Mouse (Mus musculus) forebrain, postnatal 0 days (tissue): ENCODE data around the gene Soga1. TPM values are rescaled to one million over a fixed set of nuclear protein-coding genes. Genes with fewer than 3 reads are reported as not detected.

Experiments used
- ATAC-seq: fragments of 200-750 bp; cut with Nextera tagmentation; 2 replicates; pipeline ENCODE4 v1.8.0; 2017; ENCODE audit warnings: mild to moderate bottlenecking, moderate library complexity
- DNase-seq: peaks from one replicate; pipeline ENCODE4 v3.0.0-alpha.2; 2015
- H3K27ac ChIP-seq: fragments of 300-500 bp; sonication (generic); 2 replicates; pipeline ENCODE4 v1.5.1; 2014; ENCODE audit warnings: low read depth, mild to moderate bottlenecking, antibody characterized with exemption, low read length, moderate library complexity, mixed read lengths
- H3K27me3 ChIP-seq: fragments of 300-500 bp; sonication (generic); 2 replicates; pipeline ENCODE4 v1.6.1; 2014; ENCODE audit warnings: mild to moderate bottlenecking, low read length, mixed read lengths; ENCODE audit not compliant: insufficient read depth
- H3K36me3 ChIP-seq: fragments of 300-500 bp; sonication (generic); 2 replicates; pipeline ENCODE4 v1.6.1; 2014; ENCODE audit warnings: mild to moderate bottlenecking, moderate library complexity; ENCODE audit not compliant: insufficient read depth
- H3K4me1 ChIP-seq: fragments of 300-500 bp; sonication (generic); 2 replicates; pipeline ENCODE4 v1.6.1; 2014; ENCODE audit warnings: antibody characterized with exemption; ENCODE audit not compliant: insufficient read depth
- H3K4me2 ChIP-seq: fragments of 300-500 bp; sonication (generic); 2 replicates; pipeline ENCODE4 v1.6.1; 2014; ENCODE audit warnings: low read depth, mild to moderate bottlenecking, moderate library complexity
- H3K4me3 ChIP-seq: fragments of 300-500 bp; sonication (generic); 2 replicates; pipeline ENCODE4 v1.5.1; 2014; ENCODE audit warnings: low read depth, low read length, mixed read lengths
- H3K9ac ChIP-seq: fragments of 300-500 bp; sonication (generic); 2 replicates; pipeline ENCODE4 v1.6.1; 2014; ENCODE audit warnings: mild to moderate bottlenecking
- H3K9me3 ChIP-seq: fragments of 300-500 bp; sonication (generic); 2 replicates; pipeline ENCODE4 v1.6.1; 2016; ENCODE audit warnings: low read length
- CTCF ChIP-seq: sonication (generic); IDR thresholded peaks from 2 replicates; pipeline ENCODE4 v1.5.1; 2016; ENCODE audit warnings: antibody characterized with exemption, control low read depth, low read depth
- WGBS: fragments of 180-500 bp; shearing (Covaris S2); extraction: QIAGEN DNeasy Blood & Tissue Kit; methylation state at CpG from one replicate; pipeline ENCODE4 v1.1.7; 2014; 5-methylcytosine and 5-hydroxymethylcytosine counted together
- polyA plus RNA-seq: library from polyadenylated mRNA; unstranded; fragments of >200 nt; fragmentation: Nextera tagmentation; extraction: Ambion mirVana; gene quantifications from 2 replicates; pipeline ENCODE4 v1.2.1, GENCODE M21; 2015
- total RNA-seq: library from RNA; depleted of rRNA; stranded (reverse); fragments of >200 nt; gene quantifications from 2 replicates; pipeline ENCODE4 v1.2.3, GENCODE M21; 2014

Gene Soga1
- total and polyA plus RNA-seq, 2 experiments from 2014 or later: 3.9 to 93.7 TPM

DNA sequence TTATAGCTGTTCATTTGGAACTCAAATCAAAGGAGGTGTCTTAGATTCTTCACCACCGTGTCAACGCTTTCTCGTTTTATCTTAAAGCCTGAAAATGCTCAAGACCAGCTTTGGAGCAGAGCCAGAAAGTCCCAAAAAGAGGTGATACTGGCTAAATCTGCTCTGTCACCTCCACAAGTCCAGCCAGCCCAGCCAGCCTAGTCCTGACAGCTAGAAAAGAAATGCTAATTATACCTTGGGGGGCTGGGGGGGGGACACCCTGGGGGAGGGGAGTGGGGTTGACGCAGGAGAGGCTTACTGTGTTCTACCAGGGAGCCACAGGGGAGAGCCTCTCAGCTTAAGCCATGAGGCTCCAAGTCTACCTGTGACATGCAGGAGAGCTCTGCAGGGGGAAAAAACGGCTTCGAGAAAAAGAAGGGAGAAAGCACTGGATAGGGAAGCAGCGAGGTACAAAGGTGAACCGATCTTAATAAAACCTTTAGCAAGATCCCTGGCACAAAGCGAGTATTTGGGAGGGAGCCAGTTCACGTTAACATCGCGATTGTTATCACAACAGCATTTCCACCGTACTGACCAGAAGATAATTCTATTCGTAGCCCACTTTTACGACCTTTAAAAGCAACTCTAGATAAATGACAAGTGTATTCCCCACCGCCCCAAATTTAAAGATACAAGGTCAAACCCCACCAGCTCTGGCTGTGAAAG lies 88.2 kb downstream of the Soga1 start:
- peak overlapping the region; percentile 60; the same call in 1 of the 2 replicates for H3K27ac ChIP-seq

DNA sequence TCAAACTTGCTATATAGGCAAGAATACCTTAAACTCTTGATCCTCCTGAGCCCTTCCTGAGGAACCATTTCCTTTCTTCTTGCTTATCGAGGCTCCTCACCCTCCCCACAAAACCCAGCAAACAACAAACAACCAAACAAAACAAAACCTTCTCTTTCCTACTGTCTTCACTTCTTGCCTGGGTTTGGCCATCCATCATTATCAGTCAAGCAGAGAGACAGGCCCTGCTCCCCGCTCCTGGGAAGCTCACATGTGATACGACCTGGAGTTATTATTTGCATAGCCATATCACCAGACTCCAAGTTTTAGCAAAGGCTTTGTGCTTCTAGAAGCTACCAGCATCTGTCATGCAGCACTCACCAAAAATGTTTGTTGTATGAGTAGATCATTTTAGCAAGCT lies 91.7 kb downstream of the Soga1 start:
- no peaks in the 10 kb centered on the region for H3K36me3 ChIP-seq
- WGBS: 83% methylated on average over 3 of the region's 3 CpGs
- H3K27ac ChIP-seq: no peak overlapping the region
- ATAC-seq: no peak
- no peaks in the 10 kb centered on the region for H3K9me3 ChIP-seq
- no peak for DNase-seq
- TF ChIP-seq CTCF: no peak
- no peak overlapping the region for H3K4me3 ChIP-seq
- peaks cover 11% of the 10 kb centered on the region for H3K4me1 ChIP-seq
- no peak overlapping the region for H3K4me2 ChIP-seq
- H3K9ac ChIP-seq: no peak overlapping the region
- H3K27me3 ChIP-seq: no peaks in the 10 kb centered on the region

More for the DNA sequence above, 88.2 kb downstream of the Soga1 start:
- Histone ChIP-seq H3K36me3 (no peaks in the 10 kb centered on the region), H3K9me3 (no peaks in the 10 kb centered on the region), H3K4me3 (peak overlapping the region; percentile 83), H3K4me2 (peak overlapping the region; percentile 71), H3K27me3 (no peaks in the 10 kb centered on the region), H3K4me1 (peaks cover 11% of the 10 kb centered on the region), H3K9ac (peak overlapping the region; percentile 84)
- peak; percentile 44 for DNase-seq
- no peak for ATAC-seq
- WGBS: 3% methylated on average over 16 of the region's 16 CpGs
- TF ChIP-seq CTCF: no peak

DNA sequence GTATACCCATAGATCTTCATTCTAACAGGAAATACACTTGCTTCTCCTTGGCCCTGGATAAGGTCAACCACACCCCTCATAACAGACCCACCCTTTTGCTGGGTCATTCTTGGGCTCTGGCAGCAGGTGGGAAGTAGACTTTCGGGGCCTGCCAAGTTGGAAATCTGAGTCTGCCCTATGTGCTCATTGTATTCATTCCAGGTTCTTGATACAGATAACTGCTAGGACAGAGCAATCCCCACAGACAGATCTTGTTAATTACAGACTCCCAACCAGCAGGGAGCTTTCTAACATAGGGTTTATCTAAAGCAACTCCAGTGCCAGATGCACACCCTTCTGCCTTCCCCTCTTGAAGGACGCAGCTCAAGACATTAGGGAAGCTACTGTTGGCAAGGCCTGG lies 96.2 kb downstream of the Soga1 start:
- Histone ChIP-seq H3K36me3 (no peaks in the 10 kb centered on the region), H3K4me1 (no peaks in the 10 kb centered on the region), H3K9ac (no peak overlapping the region), H3K9me3 (no peaks in the 10 kb centered on the region), H3K27me3 (no peaks in the 10 kb centered on the region), H3K27ac (no peak overlapping the region), H3K4me3 (no peak overlapping the region), H3K4me2 (no peak overlapping the region)
- ATAC-seq (no peak), DNase-seq (peak; percentile 18)
- 71% methylated on average over 2 of the region's 2 CpGs for WGBS
- no peak for TF ChIP-seq CTCF

DNA sequence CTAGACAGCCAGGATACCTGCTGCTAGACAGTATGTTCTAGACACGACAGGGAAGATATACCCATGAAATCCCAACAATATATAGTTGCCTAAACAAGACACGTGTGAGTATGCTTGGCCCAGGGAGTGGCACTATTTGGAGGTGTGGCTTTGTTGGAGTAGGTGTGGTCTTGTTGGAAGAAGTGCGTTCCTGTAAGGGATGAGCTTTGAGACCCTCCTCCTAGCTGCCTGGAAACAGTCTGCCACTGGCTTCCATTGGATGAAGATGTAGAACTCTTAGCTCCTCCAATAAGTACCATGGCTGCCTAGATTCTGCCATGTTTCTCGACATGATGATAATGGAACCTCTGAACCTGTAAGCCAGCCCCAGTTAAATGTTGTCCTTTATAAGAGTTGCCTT lies 97.8 kb downstream of the Soga1 start:
- Histone ChIP-seq H3K27ac (no peak overlapping the region), H3K4me3 (no peak overlapping the region), H3K9me3 (no peaks in the 10 kb centered on the region), H3K4me1 (no peaks in the 10 kb centered on the region), H3K4me2 (no peak overlapping the region), H3K27me3 (no peaks in the 10 kb centered on the region), H3K36me3 (no peaks in the 10 kb centered on the region), H3K9ac (no peak overlapping the region)
- no peak for ATAC-seq
- WGBS: 87% methylated on average over 4 of the region's 4 CpGs
- no peak for DNase-seq
- TF ChIP-seq CTCF: no peak

DNA sequence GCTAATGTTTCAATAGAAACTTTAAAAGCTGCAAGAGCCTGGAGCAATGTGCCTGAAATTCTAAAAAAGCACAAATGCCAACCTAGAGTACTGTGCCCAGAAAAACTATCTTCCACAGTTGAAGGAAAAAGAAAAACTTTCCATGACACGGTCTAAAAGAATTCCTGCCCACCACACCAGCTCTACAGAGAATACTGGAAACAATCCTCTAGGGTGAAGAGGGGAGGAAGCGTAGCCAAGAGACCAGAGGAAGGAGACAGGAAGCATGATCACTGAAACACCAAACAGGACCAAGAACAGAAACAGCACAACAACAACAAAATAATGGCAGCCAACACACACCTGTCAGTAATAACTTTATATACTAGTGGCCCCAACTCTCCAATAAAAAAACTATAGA lies 99.0 kb downstream of the Soga1 start:
- Histone ChIP-seq H3K36me3 (no peaks in the 10 kb centered on the region), H3K4me1 (no peaks in the 10 kb centered on the region), H3K4me2 (no peak overlapping the region), H3K9me3 (no peaks in the 10 kb centered on the region), H3K9ac (no peak overlapping the region), H3K27me3 (no peaks in the 10 kb centered on the region), H3K4me3 (no peak overlapping the region), H3K27ac (no peak overlapping the region)
- TF ChIP-seq CTCF: no peak
- 82% methylated on average over 2 of the region's 2 CpGs for WGBS
- ATAC-seq (no peak), DNase-seq (no peak)

DNA sequence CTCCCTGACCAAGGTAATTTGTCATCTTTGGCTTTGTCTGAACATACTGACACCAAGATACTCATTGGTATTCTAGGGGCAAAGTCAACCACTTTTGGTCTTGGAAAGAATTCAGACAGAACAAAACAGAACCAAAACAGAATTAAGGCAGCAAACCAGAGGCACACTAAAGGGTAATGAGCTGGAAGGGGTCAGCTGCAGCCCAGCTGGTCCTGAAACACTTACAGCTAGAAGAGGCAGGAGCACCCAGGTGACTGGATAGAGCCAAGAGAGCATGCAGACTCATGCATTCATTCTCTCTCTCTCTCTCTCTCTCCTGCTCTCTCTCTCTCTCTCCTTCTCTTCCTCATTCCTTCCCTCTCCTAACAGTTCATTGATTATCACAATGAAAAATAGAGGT lies 102.3 kb downstream of the Soga1 start:
- no peak overlapping the region for H3K4me2 ChIP-seq
- peaks cover 3% of the 10 kb centered on the region; the same call in 1 of the 2 replicates for H3K36me3 ChIP-seq
- no peak for TF ChIP-seq CTCF
- ATAC-seq (no peak), DNase-seq (no peak)
- no peak overlapping the region for H3K27ac ChIP-seq
- no peaks in the 10 kb centered on the region for H3K4me1 ChIP-seq
- H3K27me3 ChIP-seq: no peaks in the 10 kb centered on the region
- H3K4me3 ChIP-seq: no peak overlapping the region
- no peaks in the 10 kb centered on the region for H3K9me3 ChIP-seq
- no peak overlapping the region for H3K9ac ChIP-seq

DNA sequence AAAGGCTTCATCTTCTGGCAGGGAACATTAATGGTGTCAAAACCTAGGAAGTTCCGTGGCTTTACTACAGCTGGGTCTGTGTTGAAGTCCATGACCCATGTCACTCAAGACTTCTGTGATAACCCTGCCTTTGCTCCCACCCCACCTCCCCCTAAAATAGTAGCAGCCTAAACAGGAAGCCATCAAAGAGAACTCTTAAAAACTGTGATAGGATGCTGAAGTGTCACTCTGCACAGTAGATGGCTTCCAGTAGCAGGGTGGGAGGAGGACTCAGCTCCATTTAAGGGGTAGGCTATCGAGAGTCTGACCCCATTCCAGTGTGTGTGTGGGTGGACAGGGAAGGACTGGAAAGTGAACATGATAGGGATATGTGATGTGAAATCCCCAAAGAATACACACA lies 104.1 kb downstream of the Soga1 start:
- DNase-seq: no peak
- ATAC-seq: no peak
- Histone ChIP-seq H3K27me3 (no peaks in the 10 kb centered on the region), H3K4me1 (no peaks in the 10 kb centered on the region), H3K36me3 (peaks cover 3% of the 10 kb centered on the region; the same call in 1 of the 2 replicates), H3K9me3 (no peaks in the 10 kb centered on the region), H3K4me2 (no peak overlapping the region), H3K9ac (no peak overlapping the region), H3K27ac (no peak overlapping the region), H3K4me3 (no peak overlapping the region)
- 74% methylated on average over 2 of the region's 2 CpGs for WGBS
- TF ChIP-seq CTCF: no peak
